Mouse (Mus musculus) forebrain, postnatal 0 days (tissue): ENCODE measurements around the gene Btbd9. TPM values are rescaled to one million over a fixed set of nuclear protein-coding genes. Genes with fewer than 3 reads are reported as not detected.

Source experiments
- ATAC-seq: fragments of 200-750 bp; cut with Nextera tagmentation; 2 replicates; pipeline ENCODE4 v1.8.0; 2017; ENCODE audit warnings: mild to moderate bottlenecking, moderate library complexity
- DNase-seq: peaks from one replicate; pipeline ENCODE4 v3.0.0-alpha.2; 2015
- H3K27ac ChIP-seq: fragments of 300-500 bp; sonication (generic); 2 replicates; pipeline ENCODE4 v1.5.1; 2014; ENCODE audit warnings: low read depth, mild to moderate bottlenecking, antibody characterized with exemption, low read length, moderate library complexity, mixed read lengths
- H3K27me3 ChIP-seq: fragments of 300-500 bp; sonication (generic); 2 replicates; pipeline ENCODE4 v1.6.1; 2014; ENCODE audit warnings: mild to moderate bottlenecking, low read length, mixed read lengths; ENCODE audit not compliant: insufficient read depth
- H3K36me3 ChIP-seq: fragments of 300-500 bp; sonication (generic); 2 replicates; pipeline ENCODE4 v1.6.1; 2014; ENCODE audit warnings: mild to moderate bottlenecking, moderate library complexity; ENCODE audit not compliant: insufficient read depth
- H3K4me1 ChIP-seq: fragments of 300-500 bp; sonication (generic); 2 replicates; pipeline ENCODE4 v1.6.1; 2014; ENCODE audit warnings: antibody characterized with exemption; ENCODE audit not compliant: insufficient read depth
- H3K4me2 ChIP-seq: fragments of 300-500 bp; sonication (generic); 2 replicates; pipeline ENCODE4 v1.6.1; 2014; ENCODE audit warnings: low read depth, mild to moderate bottlenecking, moderate library complexity
- H3K4me3 ChIP-seq: fragments of 300-500 bp; sonication (generic); 2 replicates; pipeline ENCODE4 v1.5.1; 2014; ENCODE audit warnings: low read depth, low read length, mixed read lengths
- H3K9ac ChIP-seq: fragments of 300-500 bp; sonication (generic); 2 replicates; pipeline ENCODE4 v1.6.1; 2014; ENCODE audit warnings: mild to moderate bottlenecking
- H3K9me3 ChIP-seq: fragments of 300-500 bp; sonication (generic); 2 replicates; pipeline ENCODE4 v1.6.1; 2016; ENCODE audit warnings: low read length
- CTCF ChIP-seq: sonication (generic); IDR thresholded peaks from 2 replicates; pipeline ENCODE4 v1.5.1; 2016; ENCODE audit warnings: antibody characterized with exemption, control low read depth, low read depth
- WGBS: fragments of 180-500 bp; shearing (Covaris S2); extraction: QIAGEN DNeasy Blood & Tissue Kit; methylation state at CpG from one replicate; pipeline ENCODE4 v1.1.7; 2014; 5-methylcytosine and 5-hydroxymethylcytosine counted together
- polyA plus RNA-seq: library from polyadenylated mRNA; unstranded; fragments of >200 nt; fragmentation: Nextera tagmentation; extraction: Ambion mirVana; gene quantifications from 2 replicates; pipeline ENCODE4 v1.2.1, GENCODE M21; 2015
- total RNA-seq: library from RNA; depleted of rRNA; stranded (reverse); fragments of >200 nt; gene quantifications from 2 replicates; pipeline ENCODE4 v1.2.3, GENCODE M21; 2014

Gene Btbd9
- total and polyA plus RNA-seq, 2 experiments from 2014 or later, result 63.6 to 149 TPM

DNA sequence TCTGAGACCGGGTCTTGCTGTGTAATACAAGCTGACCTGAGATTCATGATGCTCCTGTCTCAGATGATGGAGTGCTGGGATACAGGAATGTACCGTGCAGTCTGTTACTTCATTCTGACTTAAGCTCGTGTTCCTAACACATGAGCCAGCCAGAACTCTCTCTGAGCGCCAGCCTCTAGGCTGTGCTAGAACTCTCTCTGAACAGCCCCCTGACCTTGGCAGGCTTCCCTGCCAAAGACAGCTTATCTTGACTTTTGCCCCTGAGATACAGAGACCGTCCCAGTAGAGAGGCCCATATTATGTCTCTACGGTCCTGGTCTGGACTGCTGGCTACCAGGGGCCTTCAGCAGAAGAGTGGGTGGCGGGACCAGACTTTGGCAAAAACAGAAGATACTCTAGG is 332.7 kb downstream of the Btbd9 start:
- 84% methylated on average over 7 of the region's 7 CpGs for whole genome bisulfite sequencing
- no peak overlapping the region for H3K9ac ChIP-seq
- no peak overlapping the region for H3K27ac ChIP-seq
- H3K27me3 ChIP-seq, result no peaks in the 10 kb centered on the region
- H3K4me2 ChIP-seq, result no peak overlapping the region
- no peak overlapping the region for H3K4me3 ChIP-seq
- no peaks in the 10 kb centered on the region for H3K9me3 ChIP-seq
- no peak for ATAC-seq
- no peak for DNase-seq
- H3K36me3 ChIP-seq, result no peaks in the 10 kb centered on the region
- no peaks in the 10 kb centered on the region; the same call in none of the 2 replicates for H3K4me1 ChIP-seq
- no peak for TF ChIP-seq CTCF

DNA sequence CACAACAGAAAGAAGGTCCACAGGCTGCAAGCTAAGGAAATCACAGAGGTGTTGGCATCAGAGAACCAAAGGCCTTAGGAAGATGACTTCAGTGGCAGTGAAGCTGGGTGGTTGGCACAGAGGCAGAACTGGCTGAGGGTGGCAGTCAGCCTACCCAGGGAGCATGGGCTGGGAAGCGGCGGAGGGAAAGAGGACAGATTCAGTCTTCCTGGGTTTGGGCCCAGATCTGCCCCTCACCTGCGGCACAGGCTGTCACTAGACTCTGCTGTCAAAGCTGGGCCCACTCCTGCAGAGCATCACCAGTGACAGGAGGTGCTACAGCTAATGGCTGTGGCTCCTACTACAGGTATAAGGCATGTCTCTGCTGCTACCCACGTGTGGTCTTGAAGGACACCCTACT is 333.6 kb downstream of the Btbd9 start:
- no peak for TF ChIP-seq CTCF
- no peak overlapping the region for H3K4me3 ChIP-seq
- ATAC-seq (no peak), DNase-seq (no peak)
- H3K4me2 ChIP-seq, result no peak overlapping the region
- no peaks in the 10 kb centered on the region for H3K9me3 ChIP-seq
- no peak overlapping the region for H3K27ac ChIP-seq
- H3K36me3 ChIP-seq, result no peaks in the 10 kb centered on the region
- no peaks in the 10 kb centered on the region; the same call in none of the 2 replicates for H3K4me1 ChIP-seq
- no peak overlapping the region for H3K9ac ChIP-seq
- H3K27me3 ChIP-seq, result no peaks in the 10 kb centered on the region
- WGBS, result 93% methylated on average over 4 of the region's 4 CpGs

- H3K4me3 ChIP-seq, result no peak overlapping the region
- peak; percentile 70 for DNase-seq
- H3K27ac ChIP-seq, result no peak overlapping the region
Observed at GRCm38 (mm10) chr17:30241720-30242322, 334.5 kb downstream of the Btbd9 start.

DNA sequence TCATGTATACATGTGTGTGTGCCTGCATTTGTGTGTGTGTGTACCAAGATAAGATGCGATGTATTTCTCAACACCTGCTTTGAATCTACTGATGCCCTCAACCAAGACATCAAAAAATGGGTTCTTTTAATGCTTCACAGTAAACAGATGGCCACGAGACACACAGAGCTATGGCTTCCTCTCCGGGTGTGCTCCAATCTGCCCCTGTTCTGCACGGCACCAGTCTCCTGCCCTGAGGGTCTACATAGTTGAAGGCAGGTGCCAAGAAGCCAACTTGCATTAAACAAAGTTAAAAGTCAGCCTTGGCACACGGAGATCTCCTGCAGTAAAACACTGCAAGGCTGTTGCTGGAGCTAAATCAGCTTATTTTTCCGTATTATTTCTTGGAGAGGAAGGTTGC is 335.2 kb downstream of the Btbd9 start:
- no peak for TF ChIP-seq CTCF
- no peaks in the 10 kb centered on the region for H3K27me3 ChIP-seq
- DNase-seq, result no peak
- no peaks in the 10 kb centered on the region for H3K36me3 ChIP-seq
- H3K4me1 ChIP-seq, result peaks cover 7% of the 10 kb centered on the region
- no peak overlapping the region for H3K27ac ChIP-seq
- H3K4me3 ChIP-seq, result no peak overlapping the region
- ATAC-seq, result no peak
- no peak overlapping the region for H3K4me2 ChIP-seq
- WGBS, result 58% methylated on average over 6 of the region's 6 CpGs
- H3K9ac ChIP-seq, result no peak overlapping the region
- no peaks in the 10 kb centered on the region for H3K9me3 ChIP-seq

More at GRCm38 (mm10) chr17:30241720-30242322, 334.5 kb downstream of the Btbd9 start:
- 30% methylated on average over 17 of the region's 17 CpGs for WGBS
- Histone ChIP-seq H3K9ac (no peak overlapping the region), H3K9me3 (no peaks in the 10 kb centered on the region), H3K4me1 (peaks cover 6% of the 10 kb centered on the region), H3K36me3 (no peaks in the 10 kb centered on the region), H3K4me2 (no peak overlapping the region), H3K27me3 (no peaks in the 10 kb centered on the region)
- peak; percentile 68 for ATAC-seq
- TF ChIP-seq CTCF, result no peak

DNA sequence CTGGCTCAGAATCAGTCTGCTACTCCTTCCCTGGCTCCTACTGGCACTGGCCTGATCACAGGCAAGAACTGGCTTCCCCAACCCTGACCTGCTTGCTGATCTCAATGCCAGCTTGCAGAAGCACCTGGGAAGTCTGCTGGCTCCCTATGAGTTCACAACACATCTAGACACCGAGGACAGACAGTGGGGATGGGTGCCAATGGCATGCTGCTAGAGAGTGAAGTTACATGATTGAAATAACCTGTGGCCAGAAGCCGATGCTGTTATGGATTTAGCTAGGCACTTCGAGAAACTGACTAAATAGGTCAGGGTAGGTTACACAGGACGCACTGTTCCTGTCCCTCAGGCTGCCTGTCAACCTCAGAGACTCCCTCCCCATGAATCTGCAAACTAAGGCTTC is 335.6 kb downstream of the Btbd9 start:
- 75% methylated on average over 4 of the region's 4 CpGs for WGBS
- Histone ChIP-seq H3K9ac (no peak overlapping the region), H3K4me1 (peaks cover 7% of the 10 kb centered on the region), H3K27ac (no peak overlapping the region), H3K9me3 (no peaks in the 10 kb centered on the region), H3K4me2 (no peak overlapping the region), H3K27me3 (no peaks in the 10 kb centered on the region), H3K36me3 (no peaks in the 10 kb centered on the region), H3K4me3 (no peak overlapping the region)
- DNase-seq (no peak), ATAC-seq (no peak)
- TF ChIP-seq CTCF, result no peak

- ATAC-seq, result no peak
- no peak overlapping the region for H3K27ac ChIP-seq
- H3K27me3 ChIP-seq, result no peaks in the 10 kb centered on the region
- H3K9ac ChIP-seq, result no peak overlapping the region
- TF ChIP-seq CTCF, result no peak
- whole genome bisulfite sequencing, result 63% methylated on average over 5 of the region's 5 CpGs
- H3K4me2 ChIP-seq, result no peak overlapping the region
- no peaks in the 10 kb centered on the region for H3K36me3 ChIP-seq
- H3K4me1 ChIP-seq, result peaks cover 7% of the 10 kb centered on the region
- peak; percentile 55 for DNase-seq
- no peak overlapping the region for H3K4me3 ChIP-seq
- no peaks in the 10 kb centered on the region for H3K9me3 ChIP-seq
Observed at GRCm38 (mm10) chr17:30239458-30239857, 336.8 kb downstream of the Btbd9 start.

DNA sequence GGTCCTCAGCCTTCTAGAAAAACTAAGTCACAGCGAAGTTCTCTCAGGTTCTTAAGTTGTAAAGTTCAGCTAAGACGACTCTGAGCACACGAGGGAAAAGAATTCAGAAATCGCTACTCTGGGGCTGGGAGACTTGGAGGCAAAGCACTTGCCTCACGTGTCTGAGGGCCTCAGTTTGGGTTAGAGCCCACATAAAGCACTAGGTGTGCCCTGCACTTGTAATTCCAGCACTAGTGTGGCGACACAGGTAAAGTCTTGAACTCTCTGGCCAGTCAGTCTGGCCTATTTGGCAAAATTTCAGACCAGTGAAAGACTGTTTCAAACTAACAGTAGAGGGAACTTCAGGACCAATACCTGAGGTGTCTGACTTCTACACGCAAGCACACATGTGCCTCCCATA is 338.7 kb downstream of the Btbd9 start:
- WGBS, result 89% methylated on average over 7 of the region's 7 CpGs
- peaks cover 7% of the 10 kb centered on the region for H3K4me1 ChIP-seq

More for the DNA sequence above, 338.7 kb downstream of the Btbd9 start:
- Histone ChIP-seq H3K27me3 (no peaks in the 10 kb centered on the region), H3K9ac (no peak overlapping the region), H3K4me2 (no peak overlapping the region), H3K36me3 (no peaks in the 10 kb centered on the region), H3K9me3 (no peaks in the 10 kb centered on the region), H3K4me3 (no peak overlapping the region), H3K27ac (no peak overlapping the region)
- no peak for DNase-seq
- TF ChIP-seq CTCF, result no peak
- ATAC-seq, result no peak
